Mouse (Mus musculus) megakaryocyte progenitor cell, adult 5-6 weeks (primary cell): ENCODE results near the gene Tmprss6. TPM values are rescaled to one million over a fixed set of nuclear protein-coding genes. Genes with fewer than 3 reads are reported as not detected.

ENCODE experiments used
- total RNA-seq, 2 experiments: library from RNA; stranded (forward) in 1 of 2; stranded (reverse) in 1 of 2; fragments of 157-497, 149-512 nt in 1 of 2; fragments of 200-1000 nt in 1 of 2; gene quantifications; 2 replicates each; pipeline versions ENCODE4 v1.2.3 to v1.2.4; 2015 to 2017

The Tmprss6 gene
- total RNA-seq, 2 experiments from 2014 or later: not detected

Other genes with a start within 250 kb of the Tmprss6 start
- 128 and 151 TPM in 2 replicates for gene Ncf4, start 223.8 kb downstream of the Tmprss6 start, total RNA-seq (2015)
- gene Ncf4, start 223.8 kb downstream of the Tmprss6 start, total RNA-seq (2017): 77.4 and 119 TPM in 2 replicates
- gene Csf2rb2, start 162.9 kb downstream of the Tmprss6 start, total RNA-seq (2015): 4.2 and 4.7 TPM in 2 replicates
- 0.98 and 1.7 TPM in 2 replicates for gene Csf2rb2, start 162.9 kb downstream of the Tmprss6 start, total RNA-seq (2017)
- 52.6 and 56.2 TPM in 2 replicates for gene Csf2rb, start 142.9 kb downstream of the Tmprss6 start, total RNA-seq (2015)
- 48.5 and 55.8 TPM in 2 replicates for gene Csf2rb, start 142.9 kb downstream of the Tmprss6 start, total RNA-seq (2017)
- not detected in 2 replicates for gene Tex33, start 72.7 kb downstream of the Tmprss6 start, total RNA-seq (2015)
- gene Tex33, start 72.7 kb downstream of the Tmprss6 start, total RNA-seq (2017): not detected in 2 replicates
- 23.3 and 37.7 TPM in 2 replicates for gene Tst, start 62.7 kb downstream of the Tmprss6 start, total RNA-seq (2015)
- gene Tst, start 62.7 kb downstream of the Tmprss6 start, total RNA-seq (2017): 9.8 and 16.2 TPM in 2 replicates
- 3.4 and 5.9 TPM in 2 replicates for gene Mpst, start 62.2 kb downstream of the Tmprss6 start, total RNA-seq (2015)
- 22.7 and 37.3 TPM in 2 replicates for gene Mpst, start 62.2 kb downstream of the Tmprss6 start, total RNA-seq (2017)
- 7.6 and 8.0 TPM in 2 replicates for gene Kctd17, start 40.1 kb downstream of the Tmprss6 start, total RNA-seq (2015)
- 8.3 and 10.3 TPM in 2 replicates for gene Kctd17, start 40.1 kb downstream of the Tmprss6 start, total RNA-seq (2017)
- 0.54 TPM in 2 replicates for gene Il2rb, start 26.6 kb upstream of the Tmprss6 start, total RNA-seq (2015)
- 0.04 and 0.10 TPM in 2 replicates for gene Il2rb, start 26.6 kb upstream of the Tmprss6 start, total RNA-seq (2017)
- gene C1qtnf6, start 62.8 kb upstream of the Tmprss6 start, total RNA-seq (2015): 4.8 and 5.3 TPM in 2 replicates
- gene C1qtnf6, start 62.8 kb upstream of the Tmprss6 start, total RNA-seq (2017): 0.30 and 0.46 TPM in 2 replicates
- not detected in 2 replicates for gene Sstr3, start 76.1 kb upstream of the Tmprss6 start, total RNA-seq (2015)
- gene Sstr3, start 76.1 kb upstream of the Tmprss6 start, total RNA-seq (2017): not detected in 2 replicates
- 402 and 432 TPM in 2 replicates for gene Rac2, start 104.1 kb upstream of the Tmprss6 start, total RNA-seq (2015)
- gene Rac2, start 104.1 kb upstream of the Tmprss6 start, total RNA-seq (2017): 164 and 243 TPM in 2 replicates
- 34.6 and 45.8 TPM in 2 replicates for gene Cyth4, start 128.4 kb upstream of the Tmprss6 start, total RNA-seq (2015)
- gene Cyth4, start 128.4 kb upstream of the Tmprss6 start, total RNA-seq (2017): 74.9 and 87.2 TPM in 2 replicates